Mouse (Mus musculus) embryo, embryonic 10.5 days (tissue): Measurements from ENCODE around the gene Hist1h4m.
"Not testable (repeated sequence)": the region's sequence is repeated elsewhere in the genome, so short reads cannot be mapped to it uniquely, and the experiment has no call there.

Source experiments
- DNase-seq: peaks from one replicate; pipeline ENCODE4 v3.0.0-alpha.2; 2015; ENCODE audit warnings: low spot score

Gene Hist1h4m

DNA sequence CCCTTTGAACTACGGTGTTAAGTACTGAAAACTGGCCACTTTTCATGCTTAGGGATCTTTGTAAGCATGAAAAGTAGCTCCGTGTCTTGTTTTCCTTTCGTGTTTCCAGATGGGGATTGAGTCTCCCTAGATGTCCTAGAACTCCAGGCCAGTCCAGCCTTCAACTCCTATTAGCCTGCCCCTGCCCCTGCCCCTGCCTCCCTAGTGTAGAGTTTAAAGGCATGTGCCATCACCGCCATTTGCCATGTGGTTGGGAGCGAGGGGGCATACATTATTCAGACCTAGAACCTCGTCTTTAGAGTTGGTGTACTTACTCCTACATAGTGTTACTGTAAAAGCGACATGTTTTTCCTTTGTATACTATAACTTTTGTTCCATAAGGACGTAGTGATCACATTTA lies 472 bp upstream of the Hist1h4m start:
- DNase-seq: not testable (repeated sequence)

DNA sequence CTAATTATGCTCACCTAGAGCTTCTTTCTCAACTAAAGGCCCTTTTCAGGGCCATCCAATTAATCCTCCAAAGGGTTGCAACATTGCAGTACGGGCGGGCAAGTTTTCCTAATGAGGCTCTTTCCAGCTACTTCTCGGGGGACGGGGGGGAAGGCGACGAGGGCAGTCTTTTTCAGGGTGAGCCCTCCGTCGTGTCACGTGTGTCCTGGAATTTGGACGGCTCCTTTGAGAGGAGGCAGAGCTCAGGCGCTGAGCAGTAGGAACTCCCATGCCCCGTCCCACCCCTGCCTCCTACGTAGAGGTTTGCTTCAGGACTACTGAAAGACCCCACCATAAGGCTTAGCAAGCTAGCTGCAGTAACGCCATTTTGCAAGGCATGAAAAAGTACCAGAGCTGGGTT lies 546 bp downstream of the Hist1h4m start:
- not testable (repeated sequence) for DNase-seq

DNA sequence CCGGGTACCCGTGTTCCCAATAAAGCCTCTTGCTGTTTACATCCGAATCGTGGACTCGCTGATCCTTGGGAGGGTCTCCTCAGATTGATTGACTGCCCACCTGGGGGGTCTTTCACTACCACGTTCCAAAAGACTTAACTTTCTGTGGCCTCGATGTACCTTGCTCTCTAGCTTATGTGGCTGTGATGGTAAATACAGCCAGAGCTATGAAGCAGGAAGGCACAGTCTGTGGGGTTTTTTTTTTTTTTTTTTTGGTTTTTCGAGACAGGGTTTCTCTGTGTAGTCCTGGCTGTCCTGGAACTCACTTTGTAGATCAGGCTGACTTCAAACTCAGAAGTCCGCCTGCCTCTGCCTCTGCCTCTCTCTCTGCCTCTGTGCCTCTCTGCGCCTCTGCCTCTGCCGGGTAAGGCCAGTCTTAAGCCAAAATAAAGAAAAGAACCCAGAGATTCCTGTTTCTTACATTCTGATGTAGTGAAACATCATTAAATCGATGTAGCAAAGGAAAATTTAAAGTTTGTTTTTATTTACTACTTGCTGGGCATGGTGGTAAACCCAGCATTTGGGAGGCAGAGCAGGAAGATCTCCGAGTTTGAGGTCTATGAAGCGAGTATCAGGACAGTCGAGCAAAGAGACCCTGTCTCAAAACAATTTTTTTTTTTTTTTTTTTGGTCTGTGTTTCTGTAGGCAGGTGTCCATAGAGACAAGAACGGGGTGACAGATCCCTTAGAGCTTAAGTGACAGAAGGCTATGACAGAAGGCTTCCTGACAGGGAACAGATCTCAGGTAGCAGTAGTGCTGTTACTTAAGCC lies 8.7 kb downstream of the Hist1h4m start:
- not testable (repeated sequence) for DNase-seq

DNA sequence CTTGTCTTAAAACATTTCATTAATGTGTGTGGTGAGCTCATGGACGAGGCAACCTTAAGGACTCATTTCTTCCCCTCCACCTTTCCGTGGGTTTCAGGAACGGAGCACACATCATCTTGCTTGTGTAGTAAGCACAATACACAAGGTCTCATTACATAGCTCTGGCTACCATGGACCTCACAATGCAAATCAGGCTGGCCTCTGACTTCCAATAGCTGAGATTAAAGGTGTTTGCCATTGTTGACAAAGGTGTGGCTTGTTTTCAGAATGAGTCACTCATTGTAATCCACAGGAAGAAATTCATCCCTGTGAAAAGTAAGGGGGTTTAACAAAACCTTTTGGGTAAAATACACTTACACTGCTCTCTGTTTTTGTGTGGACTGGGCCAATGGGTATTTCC lies 17.0 kb downstream of the Hist1h4m start:
- DNase-seq: no peak

DNA sequence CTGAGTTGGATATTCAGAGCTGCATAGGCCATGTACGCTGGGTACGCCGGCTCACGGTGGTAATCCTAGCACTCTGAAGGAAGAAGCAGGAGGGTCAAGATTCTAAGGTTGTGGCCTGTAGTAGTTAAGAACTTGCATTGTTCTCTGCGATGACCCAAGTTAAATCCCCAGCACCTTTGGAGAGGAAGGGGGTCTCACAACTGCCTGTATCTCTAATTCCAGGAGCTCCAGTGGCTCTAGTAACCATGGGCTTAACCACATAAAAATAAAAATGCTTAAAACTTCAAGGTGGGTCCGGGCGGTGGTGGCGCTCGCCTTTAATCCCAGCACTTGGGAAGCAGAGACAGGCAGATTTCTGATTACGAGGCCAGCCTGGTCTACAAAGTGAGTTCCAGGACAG lies 18.8 kb downstream of the Hist1h4m start:
- no peak for DNase-seq

DNA sequence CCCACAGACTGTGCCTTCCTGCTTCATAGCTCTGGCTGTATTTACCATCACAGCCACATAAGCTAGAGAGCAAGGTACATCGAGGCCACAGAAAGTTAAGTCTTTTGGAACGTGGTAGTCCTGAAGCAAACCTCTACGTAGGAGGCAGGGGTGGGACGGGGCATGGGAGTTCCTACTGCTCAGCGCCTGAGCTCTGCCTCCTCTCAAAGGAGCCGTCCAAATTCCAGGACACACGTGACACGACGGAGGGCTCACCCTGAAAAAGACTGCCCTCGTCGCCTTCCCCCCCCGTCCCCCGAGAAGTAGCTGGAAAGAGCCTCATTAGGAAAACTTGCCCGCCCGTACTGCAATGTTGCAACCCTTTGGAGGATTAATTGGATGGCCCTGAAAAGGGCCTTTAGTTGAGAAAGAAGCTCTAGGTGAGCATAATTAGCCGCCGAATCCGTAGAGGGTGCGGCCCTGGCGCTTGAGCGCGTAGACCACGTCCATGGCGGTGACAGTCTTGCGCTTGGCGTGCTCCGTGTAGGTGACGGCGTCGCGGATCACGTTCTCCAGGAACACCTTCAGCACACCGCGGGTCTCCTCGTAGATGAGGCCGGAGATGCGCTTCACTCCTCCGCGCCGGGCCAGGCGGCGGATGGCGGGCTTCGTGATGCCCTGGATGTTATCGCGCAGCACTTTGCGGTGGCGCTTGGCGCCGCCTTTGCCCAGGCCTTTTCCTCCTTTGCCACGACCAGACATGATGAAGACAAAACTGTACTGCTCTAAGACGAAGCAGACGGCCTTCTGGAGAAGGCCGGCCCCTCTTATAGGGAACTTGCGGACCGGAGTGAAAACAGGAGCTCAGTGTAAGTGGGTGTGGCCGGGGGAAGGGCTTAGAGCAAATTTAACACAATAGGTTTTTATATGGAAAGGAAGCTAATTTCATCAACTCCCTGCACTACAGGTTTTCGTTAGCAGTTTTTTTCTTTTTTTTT lies 20.2 kb downstream of the Hist1h4m start, which contains the start of gene Hist1h4n:
Hist1h4n (minus strand) TSS at position 779 of the 977 bp plus-strand sequence.
- DNase-seq: not testable (repeated sequence)

DNA sequence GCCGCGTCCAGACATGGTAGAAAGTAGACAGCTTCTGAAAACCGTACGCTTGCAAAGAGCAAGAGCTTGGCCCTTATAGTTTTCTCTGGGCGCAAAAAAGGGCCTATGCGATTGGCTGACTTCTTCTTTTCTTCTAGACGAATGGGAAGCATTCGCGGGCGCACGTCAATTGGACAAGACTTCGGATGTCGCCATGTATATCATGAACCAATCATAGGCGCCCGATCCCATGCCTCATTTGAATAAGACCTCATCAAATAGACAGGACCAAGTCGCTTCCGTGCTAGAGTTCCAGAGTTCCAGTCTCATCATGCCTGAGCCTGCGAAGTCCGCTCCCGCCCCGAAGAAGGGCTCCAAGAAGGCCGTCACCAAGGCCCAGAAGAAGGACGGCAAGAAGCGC lies 21.9 kb downstream of the Hist1h4m start, which contains the start of the genes Hist1h2ap and Hist1h2br:
Hist1h2ap (minus strand) TSS at position 47 of the 400 bp plus-strand sequence.
Hist1h2br (plus strand) TSS at position 283 of the 400 bp plus-strand sequence.
- not testable (repeated sequence) for DNase-seq

DNA sequence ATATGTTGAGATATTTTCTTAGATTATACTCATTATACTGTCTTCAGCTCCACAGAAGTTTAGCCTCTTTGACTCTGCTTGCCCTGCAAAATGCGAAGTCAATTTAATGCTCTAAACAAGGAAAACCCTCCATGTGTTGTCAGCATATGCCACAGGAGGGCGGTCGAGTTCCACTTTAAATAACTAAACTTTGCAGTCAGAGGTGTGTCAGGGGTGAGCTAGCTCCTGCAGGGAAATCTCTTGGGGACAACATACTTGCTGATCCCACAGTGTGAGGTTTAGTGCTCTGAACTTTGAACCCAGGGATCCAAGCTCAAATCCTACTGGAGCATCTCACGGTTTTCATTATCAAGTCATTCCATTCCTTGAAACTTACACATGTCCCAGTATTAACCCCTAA lies 29.0 kb downstream of the Hist1h4m start:
- not testable (repeated sequence) for DNase-seq

DNA sequence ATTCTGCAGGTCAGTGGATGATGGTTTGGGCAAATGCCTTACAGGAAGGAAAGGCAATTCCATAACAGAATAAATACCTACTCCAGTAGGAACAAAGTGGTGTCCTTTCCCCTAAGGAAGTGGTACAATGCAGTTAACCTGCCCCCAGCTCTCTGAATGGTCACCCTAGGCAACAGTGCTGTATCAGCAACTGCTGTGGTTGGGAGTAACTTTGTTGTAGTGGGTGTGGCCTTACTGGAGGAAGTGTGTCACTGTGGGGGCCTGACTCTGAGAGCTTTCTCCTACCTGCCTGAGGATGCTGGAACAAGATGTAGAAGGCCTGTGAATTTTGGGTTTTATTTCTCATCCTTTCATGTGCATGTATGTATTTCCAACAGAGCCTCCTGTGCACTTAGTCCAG lies 34.8 kb downstream of the Hist1h4m start:
- not testable (repeated sequence) for DNase-seq

DNA sequence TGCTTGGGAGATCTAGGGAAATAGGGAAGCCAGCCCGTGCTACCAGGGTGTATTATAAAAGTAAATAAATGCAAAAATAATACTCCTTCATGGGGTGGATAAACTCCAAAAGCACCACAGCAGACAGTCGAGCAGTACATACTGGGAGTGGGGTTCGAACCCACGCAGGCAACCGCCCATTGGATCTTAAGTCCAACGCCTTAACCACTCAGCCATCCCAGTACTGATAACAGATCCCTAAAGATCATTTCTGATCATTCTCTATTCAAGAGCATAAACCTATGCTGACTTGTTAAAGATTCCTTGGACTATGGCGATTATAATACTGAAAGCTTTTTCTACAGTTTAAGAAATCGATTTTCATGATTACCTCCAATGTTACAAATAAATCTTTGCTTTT lies 36.3 kb downstream of the Hist1h4m start:
- peak; percentile 82 for DNase-seq

DNA sequence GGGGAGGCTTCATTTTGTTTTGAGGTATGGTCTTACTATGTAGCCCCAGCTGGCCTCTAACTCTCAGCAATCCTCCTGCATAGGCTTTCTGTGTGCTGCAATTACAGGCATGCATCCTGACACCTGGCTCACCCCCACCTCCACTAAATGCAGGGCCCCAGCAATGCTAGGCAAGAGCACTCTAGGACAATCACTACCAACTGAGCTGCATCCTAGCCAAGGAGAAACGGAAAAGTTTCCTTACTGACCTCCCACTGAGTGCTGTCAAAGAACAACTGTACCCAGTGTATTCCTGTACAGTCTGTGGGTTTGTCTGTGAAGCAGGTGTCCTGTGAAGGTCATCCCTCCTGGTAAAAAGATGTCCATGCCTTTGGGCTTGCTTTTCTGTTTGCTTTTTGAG lies 39.1 kb downstream of the Hist1h4m start:
- DNase-seq: not testable (repeated sequence)

DNA sequence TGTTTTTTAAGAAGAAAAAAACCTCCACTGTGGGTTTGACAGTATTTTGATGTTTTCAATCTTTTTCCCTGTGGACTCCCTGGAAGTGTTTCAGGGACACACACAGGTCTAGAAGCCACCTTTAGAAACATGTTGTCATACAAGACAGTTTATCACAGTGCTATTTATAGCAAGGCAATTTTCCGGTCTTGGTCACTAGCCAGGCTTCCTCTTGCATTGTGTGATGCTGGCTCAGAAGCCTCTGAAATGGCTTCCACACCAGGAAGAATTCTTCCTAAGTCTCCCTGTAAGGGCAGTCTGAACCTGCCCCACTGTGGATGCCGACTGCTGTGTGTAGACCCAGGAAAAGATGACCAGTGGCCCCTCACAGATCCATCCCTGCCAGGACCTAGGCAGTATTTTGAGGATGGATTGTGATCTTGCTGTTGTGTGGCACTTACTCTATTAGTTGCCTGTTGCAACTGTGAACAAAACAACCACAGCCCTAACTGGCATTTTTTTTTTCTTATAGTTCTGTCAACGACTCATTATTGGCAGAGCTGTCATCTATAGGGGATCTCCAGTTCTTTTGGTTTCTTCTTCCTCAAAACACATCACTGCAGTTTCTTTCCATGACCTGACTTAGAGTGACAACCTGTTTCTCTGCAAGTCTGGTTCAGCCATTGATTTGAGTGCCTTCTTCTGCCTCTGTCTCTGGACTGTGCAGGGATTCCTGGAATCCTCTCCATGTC lies 40.8 kb downstream of the Hist1h4m start:
- no peak for DNase-seq

DNA sequence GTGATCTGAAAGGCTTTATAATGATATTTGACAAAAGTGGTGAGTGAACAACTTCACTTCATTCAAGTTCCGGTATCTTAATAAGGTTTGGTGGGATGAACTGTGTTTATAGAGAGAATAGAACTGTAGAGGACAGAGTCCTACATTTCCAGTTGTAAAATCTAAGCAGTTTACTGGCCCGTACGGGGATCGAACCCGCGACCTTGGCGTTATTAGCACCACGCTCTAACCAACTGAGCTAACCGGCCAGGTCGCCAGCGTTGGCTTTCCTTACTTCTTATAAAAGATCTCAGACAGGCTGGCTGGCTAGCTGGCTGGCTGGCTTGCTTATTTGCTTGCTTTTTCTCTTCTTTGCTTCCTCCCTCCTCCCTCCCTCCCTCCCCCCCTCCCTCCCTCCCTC lies 43.6 kb downstream of the Hist1h4m start:
- DNase-seq: peak; percentile 92

DNA sequence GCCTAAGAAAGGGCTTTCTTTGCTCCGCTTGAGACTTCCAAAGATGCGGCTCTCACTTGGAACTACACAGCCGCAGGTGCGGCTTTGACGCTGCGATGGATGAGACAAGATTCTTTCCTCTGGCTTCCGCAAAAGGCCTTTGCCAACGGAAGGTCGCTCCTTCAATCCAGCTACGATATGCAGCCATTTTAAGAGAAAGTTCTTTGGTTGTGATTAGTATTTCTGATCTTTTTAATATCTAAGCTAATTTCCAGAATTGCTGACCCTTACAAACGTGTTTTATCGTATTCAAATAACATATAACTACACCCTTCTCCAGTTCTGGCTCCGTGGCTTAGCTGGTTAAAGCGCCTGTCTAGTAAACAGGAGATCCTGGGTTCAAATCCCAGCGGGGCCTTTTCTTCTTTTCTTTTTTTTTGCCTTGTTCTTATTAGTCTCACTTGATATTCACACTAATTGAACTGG lies 44.2 kb downstream of the Hist1h4m start:
- peak; percentile 94 for DNase-seq

DNA sequence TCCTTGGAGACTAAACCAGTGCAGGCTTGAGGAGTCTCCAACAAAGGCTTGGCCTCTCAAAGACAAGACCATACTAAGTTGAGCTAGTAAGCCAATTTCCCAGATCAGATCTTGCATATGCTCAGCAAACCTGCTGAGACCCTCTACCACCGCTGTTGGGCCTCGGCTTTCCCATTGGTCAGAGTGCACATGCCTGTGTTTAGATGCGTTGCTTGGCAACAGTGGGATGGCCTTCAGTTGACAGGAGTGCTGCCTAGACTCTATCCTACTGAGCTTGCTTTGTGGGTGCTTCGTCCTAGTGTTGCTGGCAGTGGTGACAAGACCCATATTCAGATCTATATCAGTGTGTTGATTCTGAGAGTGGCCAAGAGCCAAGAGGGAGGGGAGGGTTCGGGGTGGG lies 50.1 kb downstream of the Hist1h4m start:
- DNase-seq: peak; percentile 63
